Mouse (Mus musculus) layer of hippocampus, adult 2 months (tissue): ENCODE data around the gene C2cd2. TPM values are rescaled to one million over a fixed set of nuclear protein-coding genes. Genes with fewer than 3 reads are reported as not detected.

Experiments
- DNase-seq, 2 experiments: peaks; one replicate each; pipeline ENCODE4 v3.0.0; 2022; ENCODE audit warnings: low spot score in 2 of 2
- H3K27ac ChIP-seq: fragments of 200-600 bp; 2 replicates; pipeline ENCODE4 v1.8.1; 2022
- H3K4me3 ChIP-seq: fragments of 200-600 bp; 2 replicates; pipeline ENCODE4 v1.8.1; 2022; ENCODE audit warnings: mild to moderate bottlenecking
- CTCF ChIP-seq: fragments of 200-600 bp; conservative IDR thresholded peaks from 2 replicates; pipeline ENCODE4 v1.8.1; 2022; ENCODE audit warnings: antibody characterized with exemption, mild to moderate bottlenecking, moderate library complexity
- total RNA-seq, 2 experiments: library from RNA; stranded (reverse); gene quantifications; 2 replicates each; pipeline ENCODE4 v1.2.3; 2021

C2cd2 gene
- total RNA-seq, 2 experiments from 2014 or later: 15.8 to 20.1 TPM

DNA sequence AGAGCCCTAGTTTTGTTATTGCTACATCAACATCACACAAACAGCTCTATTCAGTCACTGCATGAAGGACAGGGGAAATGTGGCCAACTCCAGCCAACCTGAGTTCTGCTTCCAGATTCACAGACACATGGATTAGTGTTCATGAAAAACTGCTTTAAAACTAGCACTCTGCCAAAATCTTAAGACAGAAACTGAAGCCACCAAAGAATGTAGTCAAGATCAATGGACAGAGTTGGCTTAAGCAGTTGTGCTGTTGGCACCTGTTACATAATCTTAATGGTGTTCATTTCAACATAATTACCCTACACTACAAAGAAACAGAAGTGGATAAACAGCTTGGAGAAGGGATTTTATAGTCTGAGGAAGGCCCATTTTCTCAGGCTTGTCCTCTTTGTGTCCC lies 106.3 kb downstream of the C2cd2 start:
- DNase-seq: no peak
- Histone ChIP-seq H3K27ac (no peak overlapping the region; the same call in 1 of the 2 replicates), H3K4me3 (no peak overlapping the region)
- TF ChIP-seq CTCF: no peak

- H3K27ac ChIP-seq: peak within 1 kb of the TSS; percentile 98
- DNase-seq: peak; percentile 85 to 89
- TF ChIP-seq CTCF: peak; percentile 41
- peak within 1 kb of the TSS; percentile 67 for H3K4me3 ChIP-seq
Measured at GRCm38 (mm10) chr16:97851741-97852319, 110.6 kb downstream of the C2cd2 start, which contains the start of gene Prdm15. TSS of gene Prdm15 (minus strand) at chr16:97851850.

DNA sequence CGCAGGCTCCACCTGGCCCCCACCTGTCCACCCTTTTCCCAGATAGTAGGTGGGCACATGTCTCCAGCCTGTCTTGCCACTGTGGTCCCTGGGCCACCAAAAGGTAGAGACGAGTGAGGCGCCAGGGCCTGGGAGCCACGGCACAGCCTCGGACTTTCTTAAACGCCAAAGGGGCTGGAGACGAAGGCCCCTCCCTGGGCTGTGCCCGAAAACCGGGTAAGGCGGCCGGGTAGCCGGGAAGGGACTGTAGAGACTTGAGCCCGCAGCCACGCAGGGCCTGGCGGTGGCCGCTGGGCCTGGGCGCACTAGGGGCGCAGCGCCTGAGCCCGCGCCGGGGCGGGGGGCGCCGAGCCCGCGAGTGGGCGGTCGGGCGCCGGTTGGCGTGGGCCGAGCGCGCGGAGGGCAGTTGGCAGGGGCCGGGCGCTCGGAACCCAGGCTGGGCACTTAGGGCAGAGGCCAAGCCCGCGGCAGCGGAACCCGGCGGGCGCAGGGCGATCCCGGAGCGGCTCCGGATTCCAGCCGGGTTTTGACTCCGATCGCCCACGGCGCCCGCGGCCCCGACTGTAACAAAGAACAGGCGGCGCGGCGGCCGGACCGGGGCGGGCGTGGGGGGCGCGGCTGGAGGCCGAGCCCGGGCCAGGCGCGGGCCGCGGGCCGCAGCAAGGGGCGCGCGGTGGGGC lies 111.2 kb downstream of the C2cd2 start:
- Histone ChIP-seq H3K4me3 (peak overlapping the region; percentile 67), H3K27ac (peak overlapping the region; percentile 98)
- DNase-seq: peak; percentile 66 to 82
- no peak for TF ChIP-seq CTCF

DNA sequence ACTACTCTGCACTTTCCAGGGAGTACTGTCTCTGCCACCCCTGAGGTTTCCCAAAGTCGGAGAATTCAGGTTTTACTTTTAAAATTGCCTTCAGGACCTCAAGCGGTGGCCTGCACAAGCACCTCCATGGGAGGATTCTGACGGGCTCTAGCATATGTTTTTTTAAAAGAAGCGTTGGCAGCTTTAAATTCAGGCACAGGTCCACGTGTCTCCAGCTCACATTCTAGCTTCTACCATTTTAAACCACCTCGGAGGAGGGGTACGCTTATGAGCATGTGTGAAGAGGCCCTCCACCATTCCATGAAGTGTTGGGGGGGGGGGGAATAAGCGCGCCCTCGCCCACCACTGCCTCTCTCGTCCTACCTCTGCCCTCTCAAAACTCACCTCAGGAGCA lies 111.7 kb downstream of the C2cd2 start:
- peak; percentile 40 to 53 for DNase-seq
- no peak for TF ChIP-seq CTCF
- Histone ChIP-seq H3K27ac (peak overlapping the region; percentile 98), H3K4me3 (peak overlapping the region; percentile 67)

- TF ChIP-seq CTCF: no peak
- H3K4me3 ChIP-seq: no peak overlapping the region
- H3K27ac ChIP-seq: peak overlapping the region; percentile 98; the same call in 1 of the 2 replicates
- DNase-seq: no peak
Measured at GRCm38 (mm10) chr16:97848832-97849231, 113.6 kb downstream of the C2cd2 start.

- no peak for DNase-seq
- no peak overlapping the region for H3K4me3 ChIP-seq
- TF ChIP-seq CTCF: no peak
- H3K27ac ChIP-seq: no peak overlapping the region
Measured at GRCm38 (mm10) chr16:97844967-97845937, 117.1 kb downstream of the C2cd2 start.

DNA sequence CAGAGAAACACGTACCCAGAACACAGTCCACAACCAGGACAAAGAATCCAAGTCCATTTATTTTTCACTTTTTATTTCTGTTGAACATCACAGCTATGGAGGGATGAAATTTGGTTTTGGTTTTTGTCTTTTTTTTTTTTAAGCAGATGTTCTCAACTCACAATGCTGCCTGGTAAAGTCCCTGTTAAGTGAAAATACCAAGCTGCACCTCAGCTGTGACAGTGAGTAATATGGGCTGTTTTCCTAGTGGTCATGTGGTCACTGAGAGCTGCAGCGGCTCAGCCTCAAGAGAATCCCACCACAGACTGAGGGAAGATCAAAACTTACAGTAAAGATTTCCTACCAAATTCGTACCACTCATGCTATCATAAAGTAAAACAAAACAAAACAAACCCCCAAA lies 130.2 kb downstream of the C2cd2 start:
- no peak overlapping the region for H3K4me3 ChIP-seq
- DNase-seq: no peak
- no peak for TF ChIP-seq CTCF
- H3K27ac ChIP-seq: no peak overlapping the region

DNA sequence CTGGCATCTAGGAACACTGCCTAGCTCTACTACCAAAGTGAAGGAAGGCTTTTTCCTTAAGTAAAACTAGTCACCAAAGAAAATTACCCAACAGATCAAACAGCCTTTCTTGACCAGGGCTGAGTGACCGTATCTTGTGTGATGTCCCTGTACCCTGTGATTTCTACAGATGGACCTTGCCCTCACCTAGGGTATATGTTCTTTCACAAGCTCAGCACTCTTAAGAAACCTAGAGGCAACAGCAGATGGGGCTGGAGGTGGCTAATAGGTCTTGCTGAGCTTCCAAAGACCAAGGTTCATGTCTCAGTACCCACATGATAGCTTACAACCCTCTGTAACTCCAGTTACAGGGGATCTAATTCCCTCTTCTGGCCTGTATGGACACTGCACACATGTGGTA lies 134.2 kb downstream of the C2cd2 start:
- Histone ChIP-seq H3K27ac (no peak overlapping the region), H3K4me3 (no peak overlapping the region)
- DNase-seq: no peak
- TF ChIP-seq CTCF: no peak

GRCm38 (mm10) chr16:97823311-97824007 lies 138.9 kb downstream of the C2cd2 start:
- Histone ChIP-seq H3K27ac (no peak overlapping the region), H3K4me3 (no peak overlapping the region)
- DNase-seq: no peak
- TF ChIP-seq CTCF: no peak

DNA sequence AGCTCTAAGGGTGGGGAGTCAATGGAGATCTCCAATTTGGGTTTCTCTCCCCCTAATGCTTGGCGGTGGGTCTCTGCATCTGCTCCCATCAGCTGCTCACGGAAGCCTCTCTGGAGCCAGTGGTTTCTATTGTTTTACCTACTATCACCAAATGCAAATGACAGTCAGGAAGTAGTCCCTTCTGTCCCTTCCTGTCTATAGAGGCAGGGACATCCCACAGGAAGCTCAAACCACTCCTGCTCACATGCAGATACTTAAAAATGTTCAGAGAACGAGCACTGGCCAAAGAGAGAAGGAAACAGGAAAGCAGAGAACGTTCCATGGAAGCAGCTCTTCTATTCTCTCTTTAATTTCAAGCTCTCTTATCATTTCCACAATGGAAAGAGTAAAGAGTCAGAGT lies 142.9 kb downstream of the C2cd2 start:
- TF ChIP-seq CTCF: no peak
- Histone ChIP-seq H3K27ac (no peak overlapping the region), H3K4me3 (no peak overlapping the region)
- DNase-seq: no peak

- TF ChIP-seq CTCF: no peak
- DNase-seq: no peak
- Histone ChIP-seq H3K4me3 (no peak overlapping the region), H3K27ac (peak overlapping the region; percentile 23; the same call in 1 of the 2 replicates)
Measured at GRCm38 (mm10) chr16:97817414-97817813, 145.0 kb downstream of the C2cd2 start.

- Histone ChIP-seq H3K4me3 (no peak overlapping the region), H3K27ac (no peak overlapping the region; the same call in 1 of the 2 replicates)
- DNase-seq: no peak
- no peak for TF ChIP-seq CTCF
Measured at GRCm38 (mm10) chr16:97815269-97815668, 147.1 kb downstream of the C2cd2 start.
